Mouse (Mus musculus): Measurements from ENCODE around the gene Npas3.

- TF ChIP-seq EP300 (IDR thresholded peaks at IDR 0.05; ENCODE audit: insufficient read depth, low read depth, low read length) (no peak), CTCF (IDR thresholded peaks at IDR 0.05; ENCODE audit: low read depth, low read length) (no peak), POLR2A (IDR thresholded peaks at IDR 0.05; ENCODE audit: insufficient read depth, low read length) (no peak)
Observed at GRCm38 (mm10) chr12:53822881-53823280, 574.4 kb downstream of the Npas3 start.

Data from ES-Bruce4 (cell line).